Mouse (Mus musculus): Measurements from ENCODE around the gene Kank2. TPM values are rescaled to one million over a fixed set of nuclear protein-coding genes. Genes with fewer than 3 reads are reported as not detected.

Gene Kank2
- polyA plus RNA-seq, 1 experiment from 2014 or later, result 3.1 TPM

DNA sequence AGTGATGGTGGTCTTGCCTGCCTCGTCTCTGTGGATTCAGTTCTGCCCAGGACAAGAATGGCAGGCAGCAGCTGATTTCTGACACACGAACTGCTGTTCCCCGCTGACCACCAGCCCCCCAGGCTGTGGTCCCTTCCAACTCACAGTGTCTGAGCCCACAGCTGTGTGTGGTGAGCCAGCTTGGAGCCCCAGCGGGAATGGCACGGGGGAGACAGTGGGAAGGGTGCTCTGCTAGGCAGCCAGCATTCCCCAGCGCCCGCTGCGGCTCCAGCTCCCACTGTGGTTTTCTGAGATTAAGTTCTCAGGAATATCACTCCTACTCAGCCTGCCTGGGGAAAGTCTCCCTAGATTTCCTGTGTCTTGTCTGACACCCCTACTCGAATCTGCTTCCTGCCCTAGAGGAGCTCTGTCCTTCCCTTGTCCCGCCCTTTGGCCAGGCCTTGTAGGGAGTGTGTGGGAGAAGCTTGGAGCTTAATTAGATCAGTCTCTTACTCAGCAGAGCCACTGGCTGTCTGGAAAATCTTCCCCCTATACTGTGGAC is 46.2 kb downstream of the Kank2 start:
- Histone ChIP-seq H3K4me1 (ENCODE audit: control insufficient read depth, insufficient read depth, low read length) (no peaks in the 10 kb centered on the region), H3K27ac (ENCODE audit: low read length) (no peak overlapping the region), H3K9ac (ENCODE audit: low read depth, low read length) (no peak overlapping the region), H3K9me3 (replicated peaks; ENCODE audit: control insufficient read depth, low read length, poor library complexity, severe bottlenecking) (no peaks in the 10 kb centered on the region), H3K36me3 (ENCODE audit: control insufficient read depth, insufficient read depth, low read length) (peaks cover 5% of the 10 kb centered on the region; the same call in 1 of the 2 replicates), H3K4me2 (ENCODE audit: low read length) (no peak overlapping the region), H3K4me3 (ENCODE audit: low read depth, low read length) (no peak overlapping the region), H3K27me3 (ENCODE audit: control insufficient read depth, insufficient read depth, low read depth, low read length) (no peaks in the 10 kb centered on the region)
- no peak for ATAC-seq
- WGBS, result 67% methylated on average over 10 of the region's 10 CpGs

DNA sequence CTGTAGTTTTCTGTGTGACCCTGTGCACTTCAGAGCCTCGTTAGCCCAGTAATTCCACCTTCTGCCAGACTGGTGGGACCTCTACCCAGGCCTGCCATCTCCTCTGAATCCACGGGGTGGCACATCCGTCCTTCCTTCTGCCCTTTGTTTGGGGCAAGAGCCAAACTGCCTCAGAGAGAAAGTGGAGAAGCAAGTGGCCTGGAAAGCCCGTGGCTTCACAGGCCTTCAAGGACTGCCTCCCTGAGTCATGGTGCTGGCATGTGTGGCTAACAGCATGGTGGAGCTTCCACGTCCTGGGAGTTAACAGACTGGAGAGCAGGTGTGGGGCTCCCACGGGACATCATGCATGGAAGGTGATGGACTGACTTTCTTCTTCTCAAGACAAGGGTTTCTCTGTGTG is 47.2 kb downstream of the Kank2 start:
- H3K4me1 ChIP-seq (ENCODE audit: control insufficient read depth, insufficient read depth, low read length), result no peaks in the 10 kb centered on the region
- H3K27ac ChIP-seq (ENCODE audit: low read length), result no peak overlapping the region
- no peak overlapping the region for H3K9ac ChIP-seq (ENCODE audit: low read depth, low read length)
- no peaks in the 10 kb centered on the region for H3K27me3 ChIP-seq (ENCODE audit: control insufficient read depth, insufficient read depth, low read depth, low read length)
- no peak overlapping the region for H3K4me3 ChIP-seq (ENCODE audit: low read depth, low read length)
- ATAC-seq, result no peak
- no peak overlapping the region for H3K4me2 ChIP-seq (ENCODE audit: low read length)
- H3K9me3 ChIP-seq (replicated peaks; ENCODE audit: control insufficient read depth, low read length, poor library complexity, severe bottlenecking), result no peaks in the 10 kb centered on the region
- 69% methylated on average over 6 of the region's 6 CpGs for WGBS
- H3K36me3 ChIP-seq (ENCODE audit: control insufficient read depth, insufficient read depth, low read length), result peaks cover 7% of the 10 kb centered on the region; the same call in 1 of the 2 replicates

DNA sequence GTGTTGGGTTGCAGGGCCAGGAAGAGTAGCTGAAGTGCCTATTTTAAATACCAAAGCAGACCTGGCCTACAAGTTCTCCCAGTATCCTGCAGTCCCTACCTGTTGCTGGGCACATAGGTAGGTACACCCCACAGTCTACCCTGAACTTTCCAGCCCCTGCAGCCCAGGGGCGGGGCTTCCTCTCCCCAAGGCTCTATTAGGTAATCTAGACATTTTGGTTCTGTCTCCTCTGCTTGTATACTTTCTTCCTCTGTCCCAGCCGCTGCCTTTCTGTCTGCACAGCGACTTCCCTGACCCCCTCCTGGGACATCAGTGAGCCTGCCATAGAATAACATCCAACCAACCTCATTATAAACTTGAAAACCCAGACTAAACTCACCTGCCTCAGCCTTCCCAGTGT is 48.2 kb downstream of the Kank2 start:
- H3K4me3 ChIP-seq (ENCODE audit: low read depth, low read length), result no peak overlapping the region
- H3K9ac ChIP-seq (ENCODE audit: low read depth, low read length), result no peak overlapping the region
- H3K4me2 ChIP-seq (ENCODE audit: low read length), result no peak overlapping the region
- no peaks in the 10 kb centered on the region for H3K9me3 ChIP-seq (replicated peaks; ENCODE audit: control insufficient read depth, low read length, poor library complexity, severe bottlenecking)
- no peaks in the 10 kb centered on the region for H3K4me1 ChIP-seq (ENCODE audit: control insufficient read depth, insufficient read depth, low read length)
- H3K36me3 ChIP-seq (ENCODE audit: control insufficient read depth, insufficient read depth, low read length), result peaks cover 14% of the 10 kb centered on the region; the same call in 1 of the 2 replicates
- no peak overlapping the region for H3K27ac ChIP-seq (ENCODE audit: low read length)
- no peak for ATAC-seq
- 74% methylated on average over 3 of the region's 3 CpGs for WGBS
- no peaks in the 10 kb centered on the region for H3K27me3 ChIP-seq (ENCODE audit: control insufficient read depth, insufficient read depth, low read depth, low read length)

DNA sequence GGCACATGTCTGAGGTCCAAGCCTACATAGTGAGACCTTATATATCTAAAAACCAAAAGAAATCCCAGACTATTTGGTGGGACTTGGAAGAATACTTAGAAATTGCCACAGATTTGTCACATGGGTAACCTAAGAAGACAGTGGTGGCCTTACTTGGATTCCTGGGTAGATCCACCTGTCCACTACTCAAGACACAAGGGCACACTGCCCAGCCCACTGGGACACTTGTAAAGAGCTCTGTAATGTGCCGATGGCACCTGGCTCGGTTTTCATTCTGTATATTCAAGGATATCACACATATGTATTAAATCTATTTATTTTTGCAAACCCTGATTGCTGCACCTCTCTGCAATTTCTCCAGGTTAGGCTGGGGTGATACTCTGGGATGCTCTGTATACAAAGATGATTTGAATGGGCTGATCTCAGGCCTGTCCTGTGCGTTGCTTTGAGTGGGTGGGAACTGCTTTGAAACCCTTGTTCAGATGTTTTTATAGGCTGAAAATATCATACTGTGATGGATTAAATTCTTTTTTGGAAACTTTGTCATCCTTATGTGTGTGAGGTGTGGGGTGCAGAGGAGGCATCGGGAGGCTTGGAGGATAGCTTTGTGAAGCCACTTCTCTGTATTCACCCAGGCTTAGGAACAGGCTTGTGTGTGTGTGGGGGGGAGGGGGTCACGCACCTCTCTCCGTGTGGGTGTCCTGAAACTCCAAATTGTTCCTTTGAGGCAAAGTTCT is 49.0 kb downstream of the Kank2 start:
- no peak for ATAC-seq
- Histone ChIP-seq H3K27me3 (ENCODE audit: control insufficient read depth, insufficient read depth, low read depth, low read length) (no peaks in the 10 kb centered on the region), H3K36me3 (ENCODE audit: control insufficient read depth, insufficient read depth, low read length) (peaks cover 15% of the 10 kb centered on the region), H3K27ac (ENCODE audit: low read length) (no peak overlapping the region), H3K9ac (ENCODE audit: low read depth, low read length) (no peak overlapping the region), H3K4me1 (ENCODE audit: control insufficient read depth, insufficient read depth, low read length) (no peaks in the 10 kb centered on the region), H3K4me3 (ENCODE audit: low read depth, low read length) (no peak overlapping the region), H3K4me2 (ENCODE audit: low read length) (no peak overlapping the region), H3K9me3 (replicated peaks; ENCODE audit: control insufficient read depth, low read length, poor library complexity, severe bottlenecking) (no peaks in the 10 kb centered on the region)
- WGBS, result 91% methylated on average over 6 of the region's 6 CpGs

DNA sequence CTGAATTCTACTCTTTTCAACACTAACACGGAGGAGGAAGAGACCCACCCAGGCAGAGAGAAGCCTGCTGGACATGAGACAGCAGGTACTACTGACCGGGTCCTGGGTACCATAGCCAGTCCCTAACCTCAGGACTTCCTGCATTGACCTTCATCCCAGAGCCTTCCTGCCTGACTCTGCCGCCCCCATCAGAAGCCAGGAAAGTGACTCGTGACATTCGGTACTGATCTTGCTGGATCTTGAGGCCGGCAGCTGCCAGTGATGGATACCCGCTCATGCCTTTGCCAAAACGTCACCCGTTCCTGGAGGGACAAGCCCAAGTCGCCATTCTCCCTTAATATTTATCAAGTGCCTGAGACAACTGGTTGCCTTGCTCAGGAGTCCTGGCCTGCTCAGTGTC is 50.1 kb downstream of the Kank2 start:
- Histone ChIP-seq H3K4me2 (ENCODE audit: low read length) (no peak overlapping the region), H3K4me1 (ENCODE audit: control insufficient read depth, insufficient read depth, low read length) (no peaks in the 10 kb centered on the region), H3K9me3 (replicated peaks; ENCODE audit: control insufficient read depth, low read length, poor library complexity, severe bottlenecking) (no peaks in the 10 kb centered on the region), H3K4me3 (ENCODE audit: low read depth, low read length) (no peak overlapping the region), H3K27ac (ENCODE audit: low read length) (no peak overlapping the region), H3K9ac (ENCODE audit: low read depth, low read length) (no peak overlapping the region), H3K36me3 (ENCODE audit: control insufficient read depth, insufficient read depth, low read length) (peaks cover 20% of the 10 kb centered on the region), H3K27me3 (ENCODE audit: control insufficient read depth, insufficient read depth, low read depth, low read length) (no peaks in the 10 kb centered on the region)
- no peak for ATAC-seq
- WGBS, result 91% methylated on average over 10 of the region's 10 CpGs

DNA sequence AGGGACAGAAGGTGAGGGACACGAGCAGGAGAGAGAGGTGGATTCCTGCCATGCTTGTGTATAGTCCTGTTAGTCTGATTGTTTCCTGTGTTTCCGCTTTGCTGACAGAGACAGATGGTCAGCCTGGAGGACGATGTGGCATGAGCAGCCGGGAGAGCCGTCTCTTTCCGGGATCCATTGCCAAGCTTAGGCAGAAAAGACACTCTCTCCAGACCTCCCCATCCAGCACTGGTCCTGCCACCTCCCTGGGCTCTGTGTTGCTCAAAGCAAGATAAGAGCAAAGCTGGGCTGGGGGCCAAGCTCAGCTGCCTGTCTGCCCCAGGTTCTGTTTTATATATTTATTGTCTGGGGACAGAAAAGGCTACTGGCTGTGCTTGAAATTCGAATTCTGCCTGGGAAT is 50.5 kb downstream of the Kank2 start:
- Histone ChIP-seq H3K27me3 (ENCODE audit: control insufficient read depth, insufficient read depth, low read depth, low read length) (no peaks in the 10 kb centered on the region), H3K4me2 (ENCODE audit: low read length) (no peak overlapping the region), H3K9ac (ENCODE audit: low read depth, low read length) (no peak overlapping the region), H3K36me3 (ENCODE audit: control insufficient read depth, insufficient read depth, low read length) (peaks cover 20% of the 10 kb centered on the region), H3K4me3 (ENCODE audit: low read depth, low read length) (no peak overlapping the region), H3K9me3 (replicated peaks; ENCODE audit: control insufficient read depth, low read length, poor library complexity, severe bottlenecking) (no peaks in the 10 kb centered on the region), H3K4me1 (ENCODE audit: control insufficient read depth, insufficient read depth, low read length) (no peaks in the 10 kb centered on the region), H3K27ac (ENCODE audit: low read length) (no peak overlapping the region)
- ATAC-seq, result no peak
- 68% methylated on average over 7 of the region's 7 CpGs for WGBS

DNA sequence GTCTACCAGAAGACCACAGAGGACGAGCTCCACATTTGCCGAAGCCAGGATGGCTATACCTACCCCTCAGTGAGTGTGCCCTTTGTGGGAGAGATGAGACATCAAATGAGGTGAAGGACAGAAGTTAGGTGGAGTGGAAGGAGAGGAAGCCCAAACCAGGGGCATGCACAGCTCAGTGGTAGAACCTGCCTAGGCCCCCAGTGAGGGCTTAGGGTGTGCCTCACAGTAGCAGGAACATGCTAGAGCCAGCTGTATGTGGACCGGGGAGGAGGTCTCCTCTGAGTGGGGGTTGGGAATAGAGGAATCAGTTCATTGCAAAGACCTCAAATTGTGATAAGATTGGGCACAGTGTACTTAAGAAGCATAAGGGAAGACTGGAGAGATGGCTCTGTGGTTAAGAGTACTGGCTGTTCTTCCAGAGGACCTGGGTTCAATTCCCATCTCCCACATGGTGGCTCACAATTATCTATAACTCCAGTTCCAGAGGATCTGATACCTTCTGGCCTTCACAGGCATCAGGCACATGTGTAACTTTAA is 51.2 kb downstream of the Kank2 start:
- no peak for ATAC-seq
- Histone ChIP-seq H3K4me3 (ENCODE audit: low read depth, low read length) (no peak overlapping the region), H3K9ac (ENCODE audit: low read depth, low read length) (no peak overlapping the region), H3K27ac (ENCODE audit: low read length) (no peak overlapping the region), H3K4me1 (ENCODE audit: control insufficient read depth, insufficient read depth, low read length) (no peaks in the 10 kb centered on the region), H3K36me3 (ENCODE audit: control insufficient read depth, insufficient read depth, low read length) (peaks cover 25% of the 10 kb centered on the region), H3K27me3 (ENCODE audit: control insufficient read depth, insufficient read depth, low read depth, low read length) (no peaks in the 10 kb centered on the region), H3K4me2 (ENCODE audit: low read length) (no peak overlapping the region), H3K9me3 (replicated peaks; ENCODE audit: control insufficient read depth, low read length, poor library complexity, severe bottlenecking) (no peaks in the 10 kb centered on the region)
- WGBS, result 92% methylated on average over 3 of the region's 3 CpGs

DNA sequence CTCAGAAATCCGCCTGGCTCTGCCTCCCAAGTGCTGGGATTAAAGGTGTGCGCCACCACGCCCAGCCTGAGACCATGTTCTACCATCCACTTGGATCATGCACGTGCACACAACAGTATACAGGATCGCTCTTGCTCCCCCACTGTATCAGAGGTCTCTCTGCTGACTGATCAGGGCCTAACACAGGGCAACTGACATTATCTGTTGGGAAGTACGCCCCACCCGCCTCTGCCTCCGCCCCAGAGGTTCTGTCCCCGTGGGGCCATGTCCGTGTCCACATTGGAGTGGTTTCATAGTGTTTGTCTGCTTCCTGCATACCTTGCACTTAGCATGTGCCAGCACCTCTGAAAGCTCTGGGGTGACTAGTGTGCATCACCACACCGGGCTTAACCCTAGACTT is 57.0 kb downstream of the Kank2 start:
- H3K27me3 ChIP-seq (ENCODE audit: control insufficient read depth, insufficient read depth, low read depth, low read length), result no peaks in the 10 kb centered on the region
- 98% methylated on average over 11 of the region's 11 CpGs for WGBS
- H3K9me3 ChIP-seq (replicated peaks; ENCODE audit: control insufficient read depth, low read length, poor library complexity, severe bottlenecking), result no peaks in the 10 kb centered on the region
- H3K36me3 ChIP-seq (ENCODE audit: control insufficient read depth, insufficient read depth, low read length), result peaks cover 61% of the 10 kb centered on the region
- no peak overlapping the region for H3K9ac ChIP-seq (ENCODE audit: low read depth, low read length)
- H3K4me3 ChIP-seq (ENCODE audit: low read depth, low read length), result no peak overlapping the region
- H3K4me2 ChIP-seq (ENCODE audit: low read length), result no peak overlapping the region
- H3K27ac ChIP-seq (ENCODE audit: low read length), result no peak overlapping the region
- no peaks in the 10 kb centered on the region for H3K4me1 ChIP-seq (ENCODE audit: control insufficient read depth, insufficient read depth, low read length)
- no peak for ATAC-seq

DNA sequence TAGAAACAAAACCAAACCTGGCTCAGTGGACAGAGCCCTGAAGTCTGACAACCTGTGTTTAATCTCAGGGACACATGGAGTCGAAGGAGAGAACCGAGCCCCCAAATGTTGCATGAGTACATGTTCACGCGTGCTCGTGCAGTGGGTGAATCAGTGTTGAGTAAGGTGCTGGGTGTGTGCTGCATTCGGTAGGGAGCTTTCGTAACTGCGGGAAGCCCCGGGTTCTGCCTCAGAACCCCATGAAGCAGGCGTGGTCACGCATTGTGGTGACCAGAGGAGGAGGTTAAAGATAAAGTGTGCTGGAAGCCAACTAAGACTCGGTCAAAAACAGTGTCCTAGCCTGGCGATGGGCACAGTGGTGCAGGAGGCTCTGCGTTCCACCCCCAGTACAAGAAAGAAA is 58.1 kb downstream of the Kank2 start:
- 96% methylated on average over 14 of the region's 14 CpGs for WGBS
- Histone ChIP-seq H3K4me1 (ENCODE audit: control insufficient read depth, insufficient read depth, low read length) (no peaks in the 10 kb centered on the region), H3K9ac (ENCODE audit: low read depth, low read length) (no peak overlapping the region), H3K9me3 (replicated peaks; ENCODE audit: control insufficient read depth, low read length, poor library complexity, severe bottlenecking) (no peaks in the 10 kb centered on the region), H3K4me2 (ENCODE audit: low read length) (no peak overlapping the region), H3K27ac (ENCODE audit: low read length) (no peak overlapping the region), H3K36me3 (ENCODE audit: control insufficient read depth, insufficient read depth, low read length) (peaks cover 54% of the 10 kb centered on the region), H3K4me3 (ENCODE audit: low read depth, low read length) (no peak overlapping the region), H3K27me3 (ENCODE audit: control insufficient read depth, insufficient read depth, low read depth, low read length) (no peaks in the 10 kb centered on the region)
- no peak for ATAC-seq

Data from midbrain, embryonic 16.5 days (tissue).